Mouse (Mus musculus) C2C12 (cell line): ENCODE results near the gene Adora2b.

Source experiments
- CEBPB ChIP-seq: IDR thresholded peaks from one replicate; pipeline ENCODE4 v1.6.1; 2011; ENCODE audit warnings: low read depth, mild to moderate bottlenecking, control low read depth, moderate library complexity
- CTCF ChIP-seq: IDR thresholded peaks from one replicate; pipeline ENCODE4 v1.5.1; 2011; ENCODE audit not compliant: control insufficient read depth, insufficient read depth, insufficient read length
- MYOD1 ChIP-seq: IDR thresholded peaks from one replicate; pipeline ENCODE4 v1.6.1; 2011; ENCODE audit warnings: low read depth; ENCODE audit not compliant: control insufficient read depth, insufficient read length
- MYOG ChIP-seq: IDR thresholded peaks from one replicate; pipeline ENCODE4 v1.6.1; 2011; ENCODE audit not compliant: control insufficient read depth, insufficient read length; ENCODE audit errors: extremely low read depth

DNA sequence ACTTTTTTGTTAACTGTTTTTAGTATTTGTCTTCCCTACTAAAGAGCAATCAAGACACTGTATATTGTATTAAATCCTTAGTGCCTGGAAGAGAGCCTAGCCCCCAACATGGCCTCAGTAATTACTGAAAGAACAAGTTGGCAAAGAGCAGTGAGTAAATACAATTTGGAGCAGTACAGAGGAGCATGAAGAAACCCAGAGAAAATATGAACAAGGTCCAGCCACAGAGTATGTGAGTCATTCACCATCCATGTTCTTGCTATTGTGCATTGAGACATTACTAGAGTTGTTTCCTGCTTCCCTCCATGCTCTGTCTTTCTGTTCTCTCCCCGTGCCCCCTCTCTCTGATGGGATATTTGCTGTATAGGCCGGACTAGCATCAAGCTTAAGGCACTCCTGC is 45.3 kb downstream of the Adora2b start:
- TF ChIP-seq CTCF (no peak), CEBPB (no peak), MYOD1 (no peak), MYOG (no peak)
